Mouse (Mus musculus): Measurements from ENCODE around the gene Golm1. TPM values are rescaled to one million over a fixed set of nuclear protein-coding genes. Genes with fewer than 3 reads are reported as not detected.

The Golm1 gene
- polyA plus RNA-seq, 1 experiment from 2014 or later = 40.1 TPM

DNA sequence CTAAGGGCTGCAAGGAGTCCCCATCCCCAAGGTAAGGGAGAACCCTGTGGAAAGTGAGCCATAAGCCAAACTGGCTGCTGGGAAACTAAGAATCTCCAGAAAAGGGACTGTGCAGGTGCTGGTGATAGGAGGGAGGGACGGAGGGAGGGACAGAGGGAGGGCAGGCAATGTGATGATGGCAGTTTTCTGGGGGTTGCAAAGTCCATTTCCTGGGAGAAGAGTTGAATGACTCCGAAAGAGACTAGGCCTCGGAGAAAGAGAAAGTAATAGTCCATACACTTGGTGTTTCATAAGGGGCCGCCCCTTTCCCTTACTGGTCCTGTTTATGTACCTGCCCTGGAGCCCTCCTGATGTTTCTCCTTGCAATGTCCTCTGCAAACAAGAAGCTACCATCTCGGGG, 21.1 kb downstream of the Golm1 start:
- Histone ChIP-seq H3K4me3 (ENCODE audit: low read length) (no peak overlapping the region), H3K36me3 (ENCODE audit: insufficient read depth, low read length) (no peaks in the 10 kb centered on the region), H3K4me1 (ENCODE audit: insufficient read depth, low read length) (peaks cover 32% of the 10 kb centered on the region), H3K27ac (ENCODE audit: low read length) (no peak overlapping the region), H3K27me3 (ENCODE audit: insufficient read depth, low read length) (no peaks in the 10 kb centered on the region), H3K9me3 (ENCODE audit: low read length) (no peaks in the 10 kb centered on the region), H3K4me2 (replicated peaks; ENCODE audit: low read depth, low read length) (no peak overlapping the region), H3K9ac (replicated peaks; ENCODE audit: low read length) (no peak overlapping the region)
- no peak for ATAC-seq (ENCODE audit: low FRiP score, low TSS enrichment)
- 86% methylated on average over 5 of the region's 5 CpGs for WGBS

DNA sequence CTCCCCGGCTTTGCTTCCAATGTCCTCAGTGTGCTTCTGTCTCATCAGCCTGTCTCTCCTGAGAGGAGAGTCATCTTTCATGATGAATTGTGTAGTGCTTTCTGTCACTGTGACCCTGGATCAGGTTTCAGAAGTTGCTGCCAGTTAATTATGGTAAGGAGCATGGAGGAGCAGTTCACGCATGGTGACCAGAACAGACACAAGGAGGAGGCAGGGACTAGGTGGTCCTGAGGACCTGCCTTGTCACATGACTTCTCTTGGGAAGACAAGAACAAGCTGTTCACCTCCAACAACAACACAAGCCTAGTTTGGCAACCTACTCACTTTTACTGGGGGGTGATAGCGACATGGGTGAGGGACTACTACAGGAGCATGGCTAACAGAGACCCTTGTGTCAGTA, 22.5 kb downstream of the Golm1 start:
- Histone ChIP-seq H3K27me3 (ENCODE audit: insufficient read depth, low read length) (no peaks in the 10 kb centered on the region), H3K4me1 (ENCODE audit: insufficient read depth, low read length) (peaks cover 32% of the 10 kb centered on the region), H3K9me3 (ENCODE audit: low read length) (no peaks in the 10 kb centered on the region), H3K36me3 (ENCODE audit: insufficient read depth, low read length) (peaks cover 4% of the 10 kb centered on the region; the same call in 1 of the 2 replicates), H3K9ac (replicated peaks; ENCODE audit: low read length) (no peak overlapping the region), H3K4me2 (replicated peaks; ENCODE audit: low read depth, low read length) (no peak overlapping the region), H3K4me3 (ENCODE audit: low read length) (no peak overlapping the region), H3K27ac (ENCODE audit: low read length) (no peak overlapping the region; the same call in 1 of the 2 replicates)
- whole genome bisulfite sequencing = 35% methylated on average over 3 of the region's 3 CpGs
- ATAC-seq (ENCODE audit: low FRiP score, low TSS enrichment) = 0 out of 2 replicates have a peak, but pooled peaks have one; percentile 33

DNA sequence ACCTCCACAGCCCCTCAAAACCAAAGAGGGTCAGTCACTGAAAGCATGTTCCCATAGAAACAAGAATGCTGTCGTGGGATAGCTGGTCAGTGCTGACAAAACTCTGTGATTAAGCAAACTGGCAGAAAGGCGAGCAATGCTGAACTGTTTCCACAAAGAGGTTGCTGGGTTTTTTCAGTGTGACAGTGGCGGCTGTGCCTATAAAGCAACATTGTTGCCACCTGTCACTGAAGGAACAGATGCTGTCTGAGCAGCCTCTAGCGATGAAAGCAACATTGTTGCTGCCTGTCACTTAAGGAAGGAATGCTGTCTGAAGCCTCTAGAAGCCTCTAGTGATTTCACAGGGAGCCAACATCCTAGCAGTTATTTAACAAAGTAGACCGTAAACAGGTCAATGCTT, 23.0 kb downstream of the Golm1 start:
- Histone ChIP-seq H3K27me3 (ENCODE audit: insufficient read depth, low read length) (no peaks in the 10 kb centered on the region), H3K36me3 (ENCODE audit: insufficient read depth, low read length) (peaks cover 4% of the 10 kb centered on the region; the same call in 1 of the 2 replicates), H3K9me3 (ENCODE audit: low read length) (no peaks in the 10 kb centered on the region), H3K4me1 (ENCODE audit: insufficient read depth, low read length) (peaks cover 34% of the 10 kb centered on the region), H3K4me3 (ENCODE audit: low read length) (no peak overlapping the region), H3K27ac (ENCODE audit: low read length) (no peak overlapping the region), H3K9ac (replicated peaks; ENCODE audit: low read length) (no peak overlapping the region), H3K4me2 (replicated peaks; ENCODE audit: low read depth, low read length) (no peak overlapping the region)
- no peak for ATAC-seq (ENCODE audit: low FRiP score, low TSS enrichment)
- WGBS = 37% methylated on average over 5 of the region's 5 CpGs

DNA sequence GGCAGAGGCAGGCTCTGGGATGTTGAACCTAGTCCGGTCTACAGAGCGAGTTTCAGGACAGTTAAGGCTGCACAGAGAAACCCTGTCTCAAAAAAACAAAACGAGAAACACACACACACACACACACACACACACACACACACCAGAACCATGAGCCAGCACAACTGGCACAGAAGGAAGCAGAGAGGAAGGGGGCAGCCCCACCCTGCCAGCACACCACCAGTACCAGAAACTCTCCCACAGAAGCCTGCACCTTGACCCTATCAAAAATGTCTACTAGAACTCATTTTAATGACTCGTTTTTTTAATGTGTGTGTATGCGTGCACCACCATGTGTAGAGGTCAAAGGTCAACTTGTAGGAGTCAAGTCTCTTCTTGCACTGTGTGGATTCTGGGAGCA, 25.8 kb downstream of the Golm1 start:
- peaks cover 47% of the 10 kb centered on the region for H3K4me1 ChIP-seq (ENCODE audit: insufficient read depth, low read length)

DNA sequence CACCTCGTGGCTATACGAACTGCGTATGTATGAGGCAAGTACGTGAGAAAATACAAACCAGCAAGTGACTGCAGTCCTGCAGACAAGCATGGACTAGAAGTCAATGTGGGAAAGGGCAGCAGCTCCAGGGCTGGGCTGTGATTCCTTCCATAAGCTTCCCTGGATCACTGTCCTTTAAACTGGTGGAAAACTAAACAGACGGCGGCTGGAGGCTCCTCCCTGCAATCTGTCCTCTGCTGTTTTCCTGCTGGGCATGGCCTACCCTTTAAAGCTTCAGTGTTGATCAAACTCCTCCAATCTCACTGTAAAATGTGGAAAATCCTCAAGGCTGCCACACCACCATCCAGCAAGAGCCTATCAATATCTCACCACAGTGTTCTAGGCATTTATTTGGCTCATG, 27.0 kb downstream of the Golm1 start:
- H3K36me3 ChIP-seq (ENCODE audit: insufficient read depth, low read length) = peaks cover 4% of the 10 kb centered on the region; the same call in 1 of the 2 replicates
- no peaks in the 10 kb centered on the region for H3K27me3 ChIP-seq (ENCODE audit: insufficient read depth, low read length)
- no peak overlapping the region for H3K4me2 ChIP-seq (replicated peaks; ENCODE audit: low read depth, low read length)
- H3K9ac ChIP-seq (replicated peaks; ENCODE audit: low read length) = no peak overlapping the region
- no peaks in the 10 kb centered on the region for H3K9me3 ChIP-seq (ENCODE audit: low read length)
- H3K4me3 ChIP-seq (ENCODE audit: low read length) = no peak overlapping the region
- H3K4me1 ChIP-seq (ENCODE audit: insufficient read depth, low read length) = peaks cover 43% of the 10 kb centered on the region
- H3K27ac ChIP-seq (ENCODE audit: low read length) = no peak overlapping the region
- WGBS = 92% methylated on average over 6 of the region's 6 CpGs
- no peak for ATAC-seq (ENCODE audit: low FRiP score, low TSS enrichment)

More for the DNA sequence above, 25.8 kb downstream of the Golm1 start:
- Histone ChIP-seq H3K27me3 (ENCODE audit: insufficient read depth, low read length) (no peaks in the 10 kb centered on the region), H3K27ac (ENCODE audit: low read length) (no peak overlapping the region), H3K4me2 (replicated peaks; ENCODE audit: low read depth, low read length) (no peak overlapping the region), H3K9ac (replicated peaks; ENCODE audit: low read length) (no peak overlapping the region), H3K9me3 (ENCODE audit: low read length) (no peaks in the 10 kb centered on the region), H3K4me3 (ENCODE audit: low read length) (no peak overlapping the region), H3K36me3 (ENCODE audit: insufficient read depth, low read length) (peaks cover 4% of the 10 kb centered on the region; the same call in 1 of the 2 replicates)
- no peak for ATAC-seq (ENCODE audit: low FRiP score, low TSS enrichment)
- WGBS = 55% methylated on average over 5 of the region's 5 CpGs

DNA sequence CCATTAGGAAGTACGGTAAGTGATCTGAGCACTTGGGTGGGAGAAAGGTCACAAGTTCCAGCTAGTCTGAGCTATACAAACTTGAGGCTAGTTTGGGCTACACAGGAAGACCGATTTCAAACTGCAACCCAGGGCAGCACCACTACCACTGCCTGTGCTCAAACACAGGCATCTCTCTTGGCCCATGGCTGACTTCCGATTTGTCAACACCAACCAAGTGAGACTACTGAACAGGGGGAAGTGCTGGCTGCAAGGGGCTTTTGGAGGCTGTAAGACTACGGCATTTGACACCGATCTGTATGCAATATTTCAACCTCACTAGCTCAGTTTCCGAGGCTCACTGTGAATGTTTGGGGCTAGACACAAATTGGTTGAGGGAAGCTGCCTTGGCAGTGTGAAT, 28.1 kb downstream of the Golm1 start:
- Histone ChIP-seq H3K4me3 (ENCODE audit: low read length) (no peak overlapping the region), H3K4me1 (ENCODE audit: insufficient read depth, low read length) (peaks cover 34% of the 10 kb centered on the region), H3K27me3 (ENCODE audit: insufficient read depth, low read length) (no peaks in the 10 kb centered on the region), H3K27ac (ENCODE audit: low read length) (no peak overlapping the region), H3K9ac (replicated peaks; ENCODE audit: low read length) (no peak overlapping the region), H3K36me3 (ENCODE audit: insufficient read depth, low read length) (peaks cover 4% of the 10 kb centered on the region; the same call in 1 of the 2 replicates), H3K9me3 (ENCODE audit: low read length) (no peaks in the 10 kb centered on the region), H3K4me2 (replicated peaks; ENCODE audit: low read depth, low read length) (no peak overlapping the region)
- 57% methylated on average over 6 of the region's 6 CpGs for WGBS
- ATAC-seq (ENCODE audit: low FRiP score, low TSS enrichment) = no peak

DNA sequence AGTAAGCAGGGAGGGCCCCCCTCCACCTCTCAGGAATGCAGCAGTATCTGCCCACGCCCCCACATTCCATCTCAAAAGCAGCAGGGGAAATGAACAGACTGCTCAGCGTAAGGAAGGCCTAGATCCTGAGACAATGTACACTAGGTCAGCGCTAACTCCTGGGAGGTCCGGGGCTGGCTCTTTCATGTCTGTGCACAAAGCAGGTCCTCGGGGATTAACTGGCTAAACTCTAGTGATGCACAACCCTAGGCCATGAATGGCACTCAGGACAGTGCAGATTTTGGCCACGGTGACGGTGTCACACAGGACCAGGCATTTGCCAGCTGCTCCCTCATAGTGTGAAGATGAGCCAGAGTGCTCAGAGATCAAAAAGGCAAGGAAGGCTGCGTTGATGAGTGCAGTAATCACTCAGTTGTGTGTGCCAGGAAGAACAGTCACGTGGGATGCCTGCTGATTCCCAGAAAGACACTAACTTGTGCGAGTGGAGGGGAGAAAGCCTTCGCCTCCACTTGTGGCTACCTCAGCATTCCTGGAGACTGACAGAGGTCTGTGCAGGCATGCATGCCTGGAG, 28.9 kb downstream of the Golm1 start:
- 44% methylated on average over 11 of the region's 11 CpGs for WGBS
- no peaks in the 10 kb centered on the region for H3K27me3 ChIP-seq (ENCODE audit: insufficient read depth, low read length)

DNA sequence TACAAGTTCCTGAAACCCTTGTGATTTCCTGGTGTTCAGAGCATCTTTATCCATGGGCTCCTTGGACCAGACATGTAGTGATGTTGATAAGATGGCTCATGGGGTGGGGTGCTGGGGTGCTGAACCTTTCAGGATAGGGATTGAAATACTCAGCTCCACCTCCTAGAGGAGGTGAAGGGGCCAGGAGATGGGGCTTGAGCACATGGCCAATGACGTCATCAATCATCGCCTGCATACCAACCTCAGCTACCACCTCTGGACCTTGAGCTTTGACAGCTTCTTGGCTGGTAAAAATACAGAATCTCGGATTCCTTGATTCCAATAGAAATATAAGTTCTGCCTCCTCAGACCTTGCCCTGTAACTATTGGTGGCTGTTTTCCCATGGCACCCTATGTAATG, 30.1 kb downstream of the Golm1 start:
- ATAC-seq (ENCODE audit: low FRiP score, low TSS enrichment) = no peak
- 82% methylated on average over 3 of the region's 3 CpGs for WGBS
- Histone ChIP-seq H3K9ac (replicated peaks; ENCODE audit: low read length) (no peak overlapping the region), H3K27me3 (ENCODE audit: insufficient read depth, low read length) (no peaks in the 10 kb centered on the region), H3K4me1 (ENCODE audit: insufficient read depth, low read length) (peaks cover 23% of the 10 kb centered on the region), H3K27ac (ENCODE audit: low read length) (no peak overlapping the region), H3K4me2 (replicated peaks; ENCODE audit: low read depth, low read length) (no peak overlapping the region), H3K36me3 (ENCODE audit: insufficient read depth, low read length) (peaks cover 8% of the 10 kb centered on the region), H3K4me3 (ENCODE audit: low read length) (no peak overlapping the region), H3K9me3 (ENCODE audit: low read length) (no peaks in the 10 kb centered on the region)

More for the DNA sequence above, 28.9 kb downstream of the Golm1 start:
- Histone ChIP-seq H3K4me2 (replicated peaks; ENCODE audit: low read depth, low read length) (no peak overlapping the region), H3K4me3 (ENCODE audit: low read length) (no peak overlapping the region), H3K9me3 (ENCODE audit: low read length) (no peaks in the 10 kb centered on the region), H3K4me1 (ENCODE audit: insufficient read depth, low read length) (peaks cover 34% of the 10 kb centered on the region), H3K27ac (ENCODE audit: low read length) (peak overlapping the region; percentile 63), H3K9ac (replicated peaks; ENCODE audit: low read length) (no peak overlapping the region), H3K36me3 (ENCODE audit: insufficient read depth, low read length) (peaks cover 4% of the 10 kb centered on the region; the same call in 1 of the 2 replicates)
- peak; percentile 66; the same call in 1 of the 2 replicates for ATAC-seq (ENCODE audit: low FRiP score, low TSS enrichment)

DNA sequence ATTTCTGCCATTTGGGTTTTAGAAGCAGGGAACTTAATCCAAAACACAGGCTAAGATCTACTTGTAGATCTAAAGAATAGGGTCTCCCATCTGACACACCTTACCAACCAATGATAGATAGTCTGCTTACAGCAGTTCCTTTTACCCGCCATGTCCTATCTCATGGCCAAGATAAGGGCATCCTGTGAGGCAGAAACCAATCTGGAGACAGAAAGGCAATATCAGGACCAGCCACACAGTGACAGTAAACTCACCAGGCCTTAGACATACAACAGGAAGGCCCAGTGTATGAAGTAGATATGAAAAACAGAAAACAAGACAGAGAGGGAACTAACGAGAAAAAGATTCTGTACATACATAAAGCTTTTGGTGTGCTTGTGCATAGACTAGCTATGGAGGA, 32.8 kb downstream of the Golm1 start:
- Histone ChIP-seq H3K36me3 (ENCODE audit: insufficient read depth, low read length) (peaks cover 6% of the 10 kb centered on the region), H3K9ac (replicated peaks; ENCODE audit: low read length) (no peak overlapping the region), H3K27me3 (ENCODE audit: insufficient read depth, low read length) (no peaks in the 10 kb centered on the region), H3K4me1 (ENCODE audit: insufficient read depth, low read length) (peaks cover 18% of the 10 kb centered on the region), H3K4me2 (replicated peaks; ENCODE audit: low read depth, low read length) (no peak overlapping the region), H3K27ac (ENCODE audit: low read length) (no peak overlapping the region), H3K9me3 (ENCODE audit: low read length) (no peaks in the 10 kb centered on the region), H3K4me3 (ENCODE audit: low read length) (no peak overlapping the region)
- WGBS = 93% methylated on average over 2 of the region's 2 CpGs
- ATAC-seq (ENCODE audit: low FRiP score, low TSS enrichment) = no peak

DNA sequence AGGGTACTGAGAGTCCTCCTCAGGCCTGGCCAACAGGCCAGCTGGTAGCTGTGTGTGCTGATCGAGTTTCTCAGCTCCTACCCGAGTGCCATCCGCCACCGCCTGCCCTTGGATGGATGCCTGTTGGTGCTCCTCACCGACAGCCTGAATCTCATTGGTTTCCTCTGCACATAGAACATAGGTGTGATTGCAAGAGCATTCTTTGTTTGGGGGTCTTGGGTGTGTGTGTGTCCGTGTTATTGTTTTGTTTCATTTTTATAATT, 35.5 kb downstream of the Golm1 start:
- peaks cover 21% of the 10 kb centered on the region for H3K36me3 ChIP-seq (ENCODE audit: insufficient read depth, low read length)
- no peak overlapping the region for H3K9ac ChIP-seq (replicated peaks; ENCODE audit: low read length)
- no peaks in the 10 kb centered on the region for H3K9me3 ChIP-seq (ENCODE audit: low read length)
- no peak for ATAC-seq (ENCODE audit: low FRiP score, low TSS enrichment)
- H3K27me3 ChIP-seq (ENCODE audit: insufficient read depth, low read length) = no peaks in the 10 kb centered on the region
- no peak overlapping the region for H3K27ac ChIP-seq (ENCODE audit: low read length)
- H3K4me1 ChIP-seq (ENCODE audit: insufficient read depth, low read length) = no peaks in the 10 kb centered on the region
- 81% methylated on average over 6 of the region's 6 CpGs for WGBS
- H3K4me2 ChIP-seq (replicated peaks; ENCODE audit: low read depth, low read length) = no peak overlapping the region
- no peak overlapping the region for H3K4me3 ChIP-seq (ENCODE audit: low read length)
